Mouse (Mus musculus) bone marrow macrophage, adult 2 months (primary cell): ENCODE data around the gene Gm20903.
"Not testable (repeated sequence)": the region's sequence is repeated elsewhere in the genome, so short reads cannot be mapped to it uniquely, and the experiment has no call there.

Experiments
- CTCF ChIP-seq: IDR thresholded peaks from 2 replicates; pipeline ENCODE4 v1.5.1; 2012; ENCODE audit warnings: low read depth, mild to moderate bottlenecking, low read length, moderate library complexity
- POLR2A ChIP-seq: IDR thresholded peaks from 2 replicates; pipeline ENCODE4 v1.6.1; 2012; ENCODE audit warnings: mild to moderate bottlenecking, low read depth, low read length, borderline replicate concordance

DNA sequence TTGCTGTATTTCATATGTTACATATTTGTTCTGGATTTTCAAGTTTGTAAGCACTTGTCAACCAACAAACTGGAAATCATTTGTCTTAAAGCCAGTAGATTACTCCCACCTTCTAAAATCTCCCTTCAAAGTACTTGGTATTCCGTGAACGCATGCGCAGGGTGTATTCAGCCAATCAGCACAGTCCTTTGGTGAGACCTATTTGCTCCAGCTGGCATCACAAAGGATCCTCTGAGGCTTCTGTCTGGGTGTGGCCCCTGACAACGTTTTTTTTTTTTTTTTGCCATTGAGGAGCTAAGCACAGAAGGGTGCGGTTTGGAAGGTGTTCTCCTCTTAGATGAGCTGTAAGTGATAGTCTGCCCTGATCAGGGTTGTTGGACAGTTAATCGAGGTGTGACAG lies at the start of gene Gm20903:
- not testable (repeated sequence) for TF ChIP-seq POLR2A, CTCF
